Mouse (Mus musculus): ENCODE measurements around the gene Eif4h. TPM values are rescaled to one million over a fixed set of nuclear protein-coding genes. Genes with fewer than 3 reads are reported as not detected.

The Eif4h gene
- polyA plus RNA-seq (2015; fragmentation: Nextera tagmentation; extraction: Ambion mirVana) = 492 and 502 TPM in 2 replicates

GRCm38 (mm10) chr5:134639269-134639682, at the start of gene Eif4h:
Gene Eif4h, minus strand, starts transcription at chr5:134639490.
- H3K4me2 ChIP-seq (replicated peaks; ENCODE audit: low read depth, low read length) = peak within 1 kb of the TSS; percentile 61
- H3K36me3 ChIP-seq (ENCODE audit: insufficient read depth, low read length) = peaks cover 16% of the 10 kb centered on the region
- H3K9ac ChIP-seq (replicated peaks; ENCODE audit: low read length) = peak within 1 kb of the TSS; percentile 99
- H3K4me1 ChIP-seq (ENCODE audit: insufficient read depth, low read length) = peaks cover 12% of the 10 kb centered on the region
- H3K27ac ChIP-seq (ENCODE audit: low read length) = peak within 1 kb of the TSS; percentile 94
- WGBS = under 1% methylated on average over 51 of the region's 52 CpGs
- no peaks in the 10 kb centered on the region for H3K27me3 ChIP-seq (ENCODE audit: insufficient read depth, low read length)
- ATAC-seq (ENCODE audit: low FRiP score, low TSS enrichment) = peak; percentile 97
- H3K9me3 ChIP-seq (ENCODE audit: low read length) = no peaks in the 10 kb centered on the region
- H3K4me3 ChIP-seq (ENCODE audit: low read length) = peak within 1 kb of the TSS; percentile 98

GRCm38 (mm10) chr5:134688718-134689284, 49.5 kb upstream of the Eif4h start:
- WGBS = under 1% methylated on average over 33 of the region's 38 CpGs

GRCm38 (mm10) chr5:134688086-134688717, 48.9 kb upstream of the Eif4h start, which contains the start of gene Limk1:
Gene Limk1, minus strand, starts transcription at chr5:134688598.
- ATAC-seq (ENCODE audit: low FRiP score, low TSS enrichment) = peak; percentile 20

More at GRCm38 (mm10) chr5:134688718-134689284, 49.5 kb upstream of the Eif4h start:
- Histone ChIP-seq H3K36me3 (ENCODE audit: insufficient read depth, low read length) (no peaks in the 10 kb centered on the region), H3K27ac (ENCODE audit: low read length) (peak overlapping the region; percentile 57; the same call in 1 of the 2 replicates), H3K4me1 (ENCODE audit: insufficient read depth, low read length) (peaks cover 13% of the 10 kb centered on the region), H3K4me2 (replicated peaks; ENCODE audit: low read depth, low read length) (peak overlapping the region; percentile 71), H3K9ac (replicated peaks; ENCODE audit: low read length) (peak overlapping the region; percentile 37), H3K4me3 (ENCODE audit: low read length) (peak overlapping the region; percentile 85), H3K27me3 (ENCODE audit: insufficient read depth, low read length) (no peaks in the 10 kb centered on the region; the same call in 1 of the 2 replicates), H3K9me3 (ENCODE audit: low read length) (no peaks in the 10 kb centered on the region)
- peak; percentile 97 for ATAC-seq (ENCODE audit: low FRiP score, low TSS enrichment)

GRCm38 (mm10) chr5:134687187-134687586, 47.9 kb upstream of the Eif4h start:
- no peak for ATAC-seq (ENCODE audit: low FRiP score, low TSS enrichment)
- Histone ChIP-seq H3K9me3 (ENCODE audit: low read length) (no peaks in the 10 kb centered on the region), H3K27me3 (ENCODE audit: insufficient read depth, low read length) (no peaks in the 10 kb centered on the region; the same call in 1 of the 2 replicates), H3K9ac (replicated peaks; ENCODE audit: low read length) (no peak overlapping the region), H3K36me3 (ENCODE audit: insufficient read depth, low read length) (no peaks in the 10 kb centered on the region; the same call in 1 of the 2 replicates), H3K4me1 (ENCODE audit: insufficient read depth, low read length) (peaks cover 13% of the 10 kb centered on the region), H3K27ac (ENCODE audit: low read length) (no peak overlapping the region), H3K4me2 (replicated peaks; ENCODE audit: low read depth, low read length) (peak overlapping the region; percentile 96), H3K4me3 (ENCODE audit: low read length) (peak overlapping the region; percentile 85; the same call in 1 of the 2 replicates)
- 86% methylated on average over 1 of the region's 1 CpGs for WGBS

More at GRCm38 (mm10) chr5:134688086-134688717, 48.9 kb upstream of the Eif4h start, which contains the start of gene Limk1:
- Histone ChIP-seq H3K9me3 (ENCODE audit: low read length) (no peaks in the 10 kb centered on the region), H3K36me3 (ENCODE audit: insufficient read depth, low read length) (no peaks in the 10 kb centered on the region; the same call in 1 of the 2 replicates), H3K9ac (replicated peaks; ENCODE audit: low read length) (peak within 1 kb of the TSS; percentile 84), H3K27me3 (ENCODE audit: insufficient read depth, low read length) (no peaks in the 10 kb centered on the region; the same call in 1 of the 2 replicates), H3K4me3 (ENCODE audit: low read length) (peak within 1 kb of the TSS; percentile 85), H3K4me1 (ENCODE audit: insufficient read depth, low read length) (peaks cover 13% of the 10 kb centered on the region), H3K27ac (ENCODE audit: low read length) (peak within 1 kb of the TSS; percentile 57; the same call in 1 of the 2 replicates), H3K4me2 (replicated peaks; ENCODE audit: low read depth, low read length) (peak within 1 kb of the TSS; percentile 96)
- WGBS = under 1% methylated on average over 53 of the region's 69 CpGs

GRCm38 (mm10) chr5:134686541-134686940, 47.3 kb upstream of the Eif4h start:
- Histone ChIP-seq H3K9ac (replicated peaks; ENCODE audit: low read length) (no peak overlapping the region), H3K27me3 (ENCODE audit: insufficient read depth, low read length) (no peaks in the 10 kb centered on the region; the same call in 1 of the 2 replicates), H3K4me3 (ENCODE audit: low read length) (no peak overlapping the region), H3K4me2 (replicated peaks; ENCODE audit: low read depth, low read length) (no peak overlapping the region), H3K36me3 (ENCODE audit: insufficient read depth, low read length) (no peaks in the 10 kb centered on the region; the same call in 1 of the 2 replicates), H3K4me1 (ENCODE audit: insufficient read depth, low read length) (peaks cover 13% of the 10 kb centered on the region), H3K9me3 (ENCODE audit: low read length) (no peaks in the 10 kb centered on the region), H3K27ac (ENCODE audit: low read length) (no peak overlapping the region)
- ATAC-seq (ENCODE audit: low FRiP score, low TSS enrichment) = no peak
- 94% methylated on average over 6 of the region's 6 CpGs for WGBS

- no peak overlapping the region for H3K4me2 ChIP-seq (replicated peaks; ENCODE audit: low read depth, low read length)
- WGBS = 88% methylated on average over 2 of the region's 2 CpGs
- H3K36me3 ChIP-seq (ENCODE audit: insufficient read depth, low read length) = no peaks in the 10 kb centered on the region; the same call in 1 of the 2 replicates
- H3K27me3 ChIP-seq (ENCODE audit: insufficient read depth, low read length) = no peaks in the 10 kb centered on the region; the same call in 1 of the 2 replicates
- no peak overlapping the region for H3K4me3 ChIP-seq (ENCODE audit: low read length)
- no peaks in the 10 kb centered on the region for H3K9me3 ChIP-seq (ENCODE audit: low read length)
- no peak overlapping the region for H3K9ac ChIP-seq (replicated peaks; ENCODE audit: low read length)
- H3K4me1 ChIP-seq (ENCODE audit: insufficient read depth, low read length) = peaks cover 18% of the 10 kb centered on the region
- no peak overlapping the region for H3K27ac ChIP-seq (ENCODE audit: low read length)
- no peak for ATAC-seq (ENCODE audit: low FRiP score, low TSS enrichment)
These were observed 45.1 kb upstream of the Eif4h start for GRCm38 (mm10) chr5:134684398-134684797.

- Histone ChIP-seq H3K27me3 (ENCODE audit: insufficient read depth, low read length) (no peaks in the 10 kb centered on the region; the same call in 1 of the 2 replicates), H3K9ac (replicated peaks; ENCODE audit: low read length) (no peak overlapping the region), H3K36me3 (ENCODE audit: insufficient read depth, low read length) (no peaks in the 10 kb centered on the region; the same call in 1 of the 2 replicates), H3K4me2 (replicated peaks; ENCODE audit: low read depth, low read length) (no peak overlapping the region), H3K4me1 (ENCODE audit: insufficient read depth, low read length) (peaks cover 16% of the 10 kb centered on the region), H3K9me3 (ENCODE audit: low read length) (no peaks in the 10 kb centered on the region), H3K4me3 (ENCODE audit: low read length) (no peak overlapping the region), H3K27ac (ENCODE audit: low read length) (no peak overlapping the region)
- WGBS = 39% methylated on average over 2 of the region's 2 CpGs
- no peak for ATAC-seq (ENCODE audit: low FRiP score, low TSS enrichment)
These were observed 44.5 kb upstream of the Eif4h start for GRCm38 (mm10) chr5:134683813-134684212.

- Histone ChIP-seq H3K4me3 (ENCODE audit: low read length) (no peak overlapping the region), H3K36me3 (ENCODE audit: insufficient read depth, low read length) (no peaks in the 10 kb centered on the region; the same call in 1 of the 2 replicates), H3K4me2 (replicated peaks; ENCODE audit: low read depth, low read length) (no peak overlapping the region), H3K9ac (replicated peaks; ENCODE audit: low read length) (0 out of 2 replicates have a peak overlapping the region, but pooled peaks have one; percentile 39), H3K9me3 (ENCODE audit: low read length) (no peaks in the 10 kb centered on the region), H3K27ac (ENCODE audit: low read length) (peak overlapping the region; percentile 7; the same call in 1 of the 2 replicates), H3K4me1 (ENCODE audit: insufficient read depth, low read length) (peaks cover 30% of the 10 kb centered on the region), H3K27me3 (ENCODE audit: insufficient read depth, low read length) (no peaks in the 10 kb centered on the region)
- WGBS = 50% methylated on average over 12 of the region's 12 CpGs
- peak; percentile 21 for ATAC-seq (ENCODE audit: low FRiP score, low TSS enrichment)
These were observed 40.9 kb upstream of the Eif4h start for GRCm38 (mm10) chr5:134680238-134680637.

GRCm38 (mm10) chr5:134678827-134679546, 39.7 kb upstream of the Eif4h start:
- H3K27me3 ChIP-seq (ENCODE audit: insufficient read depth, low read length) = no peaks in the 10 kb centered on the region
- H3K9ac ChIP-seq (replicated peaks; ENCODE audit: low read length) = no peak overlapping the region
- H3K4me3 ChIP-seq (ENCODE audit: low read length) = no peak overlapping the region
- H3K4me1 ChIP-seq (ENCODE audit: insufficient read depth, low read length) = peaks cover 31% of the 10 kb centered on the region
- WGBS = 68% methylated on average over 8 of the region's 8 CpGs
- no peaks in the 10 kb centered on the region; the same call in 1 of the 2 replicates for H3K36me3 ChIP-seq (ENCODE audit: insufficient read depth, low read length)
- no peak overlapping the region for H3K4me2 ChIP-seq (replicated peaks; ENCODE audit: low read depth, low read length)
- no peaks in the 10 kb centered on the region for H3K9me3 ChIP-seq (ENCODE audit: low read length)
- no peak for ATAC-seq (ENCODE audit: low FRiP score, low TSS enrichment)
- no peak overlapping the region for H3K27ac ChIP-seq (ENCODE audit: low read length)

Measured in kidney, embryonic 16.5 days (tissue).